Mouse (Mus musculus) myocyte (in vitro differentiated cells): ENCODE results near the gene Sync.

Experiments used
- CEBPB ChIP-seq: IDR thresholded peaks from 2 replicates; pipeline ENCODE4 v1.6.1; 2011; ENCODE audit warnings: mild to moderate bottlenecking, moderate library complexity; ENCODE audit not compliant: poor library complexity, insufficient read depth, severe bottlenecking
- E2F4 ChIP-seq: IDR thresholded peaks from one replicate; pipeline ENCODE4 v1.6.1; 2011; ENCODE audit warnings: mild to moderate bottlenecking, control low read depth, moderate library complexity; ENCODE audit not compliant: insufficient read depth
- POLR2A ChIP-seq: IDR thresholded peaks from one replicate; pipeline ENCODE4 v1.6.1; 2011; ENCODE audit warnings: low read depth, mild to moderate bottlenecking, control low read depth, moderate library complexity; ENCODE audit not compliant: insufficient read length
- SRF ChIP-seq: IDR thresholded peaks from one replicate; pipeline ENCODE4 v1.6.1; 2011; ENCODE audit warnings: low read depth; ENCODE audit not compliant: control insufficient read depth, insufficient read length

DNA sequence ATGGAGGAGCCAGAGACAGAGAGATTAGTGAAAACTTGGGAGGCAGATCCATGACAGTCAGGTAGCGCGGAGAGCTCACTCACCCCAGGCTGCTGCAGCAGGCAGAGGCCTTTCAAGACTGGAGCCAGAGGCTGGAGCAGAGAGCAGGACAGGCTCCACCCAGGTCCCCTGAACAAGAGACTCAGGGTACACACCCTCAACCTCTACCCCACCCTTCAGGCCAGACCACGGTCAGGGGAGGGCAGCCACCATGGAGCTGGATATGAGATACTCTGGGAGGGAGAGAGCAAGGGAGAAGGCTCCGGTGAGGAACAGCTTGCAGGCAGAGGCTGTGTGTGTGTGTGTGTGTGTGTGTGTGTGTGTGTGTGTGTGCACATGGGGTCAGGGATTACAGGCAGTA lies 21.2 kb upstream of the Sync start:
- no peak for TF ChIP-seq POLR2A
- no peak for TF ChIP-seq SRF
- TF ChIP-seq CEBPB, result no peak
- no peak for TF ChIP-seq E2F4
